Mouse (Mus musculus): ENCODE results near the gene H2al1b.
"Not testable (repeated sequence)": the region's sequence is repeated elsewhere in the genome, so short reads cannot be mapped to it uniquely, and the experiment has no call there.

The H2al1b gene

GRCm38 (mm10) chrX:11302132-11302531, at the start of gene H2al1b:
Gene H2al1b, plus strand, starts transcription at chrX:11302432.
- DNase-seq: not testable (repeated sequence)

GRCm38 (mm10) chrX:11254062-11254461, 48.2 kb upstream of the H2al1b start:
- DNase-seq: no peak

GRCm38 (mm10) chrX:11254521-11255207, 47.6 kb upstream of the H2al1b start:
- DNase-seq: peak; percentile 87

GRCm38 (mm10) chrX:11255564-11256360, 46.5 kb upstream of the H2al1b start:
- DNase-seq: no peak

- DNase-seq: no peak
Measured at GRCm38 (mm10) chrX:11264918-11265317, 37.3 kb upstream of the H2al1b start.

- DNase-seq: peak; percentile 94
Measured at GRCm38 (mm10) chrX:11267791-11268190, 34.4 kb upstream of the H2al1b start.

- DNase-seq: peak; percentile 93
Measured at GRCm38 (mm10) chrX:11269074-11269473, 33.2 kb upstream of the H2al1b start.

GRCm38 (mm10) chrX:11273190-11273589, 29.0 kb upstream of the H2al1b start:
- no peak for DNase-seq

- no peak for DNase-seq
Measured at GRCm38 (mm10) chrX:11277083-11277482, 25.1 kb upstream of the H2al1b start.

- DNase-seq: no peak
Measured at GRCm38 (mm10) chrX:11280741-11281140, 21.5 kb upstream of the H2al1b start.

GRCm38 (mm10) chrX:11288306-11288882, 13.8 kb upstream of the H2al1b start:
- peak; percentile 84 for DNase-seq

GRCm38 (mm10) chrX:11289244-11289643, 13.0 kb upstream of the H2al1b start:
- DNase-seq: no peak

GRCm38 (mm10) chrX:11298957-11299356, 3.3 kb upstream of the H2al1b start, which contains the start of gene H2al1a:
Gene H2al1a, plus strand, starts transcription at chrX:11299257.
- not testable (repeated sequence) for DNase-seq

GRCm38 (mm10) chrX:11305355-11305754, 3.1 kb downstream of the H2al1b start, which contains the start of gene H2al1c:
Gene H2al1c, plus strand, starts transcription at chrX:11305655.
- DNase-seq: not testable (repeated sequence)

GRCm38 (mm10) chrX:11308524-11308923, 6.3 kb downstream of the H2al1b start, which contains the start of gene H2al1d:
Gene H2al1d, plus strand, starts transcription at chrX:11308824.
- DNase-seq: not testable (repeated sequence)

- not testable (repeated sequence) for DNase-seq
Measured at GRCm38 (mm10) chrX:11311634-11312033, 9.4 kb downstream of the H2al1b start, which contains the start of gene H2al1e. Gene H2al1e, plus strand, starts transcription at chrX:11311934.

GRCm38 (mm10) chrX:11314858-11315257, 12.6 kb downstream of the H2al1b start, which contains the start of gene H2al1f:
Gene H2al1f, plus strand, starts transcription at chrX:11315158.
- DNase-seq: not testable (repeated sequence)

GRCm38 (mm10) chrX:11317956-11318355, 15.7 kb downstream of the H2al1b start, which contains the start of gene H2al1g:
Gene H2al1g, plus strand, starts transcription at chrX:11318256.
- DNase-seq: not testable (repeated sequence)

GRCm38 (mm10) chrX:11321192-11321591, 19.0 kb downstream of the H2al1b start, which contains the start of gene H2al1h:
Gene H2al1h, plus strand, starts transcription at chrX:11321492.
- DNase-seq: not testable (repeated sequence)

- not testable (repeated sequence) for DNase-seq
Measured at GRCm38 (mm10) chrX:11324359-11324758, 22.1 kb downstream of the H2al1b start, which contains the start of gene H2al1i. Gene H2al1i, plus strand, starts transcription at chrX:11324659.

GRCm38 (mm10) chrX:11327522-11327921, 25.3 kb downstream of the H2al1b start, which contains the start of gene H2al1j:
Gene H2al1j, plus strand, starts transcription at chrX:11327822.
- not testable (repeated sequence) for DNase-seq

GRCm38 (mm10) chrX:11345762-11346161, 43.5 kb downstream of the H2al1b start:
- peak; percentile 88 for DNase-seq

GRCm38 (mm10) chrX:11346756-11347155, 44.5 kb downstream of the H2al1b start:
- DNase-seq: no peak
